Mouse (Mus musculus) olfactory bulb, adult 2 months (tissue): ENCODE measurements around the gene Eno1. TPM values are rescaled to one million over a fixed set of nuclear protein-coding genes. Genes with fewer than 3 reads are reported as not detected.

Experiments
- H3K27ac ChIP-seq: fragments of 200-500 bp; 2 replicates; pipeline ENCODE4 v1.5.1; 2012; ENCODE audit warnings: low read depth, low read length; ENCODE audit not compliant: insufficient read depth
- H3K4me1 ChIP-seq: fragments of 200-500 bp; 2 replicates; pipeline ENCODE4 v1.6.1; 2012; ENCODE audit warnings: low read length; ENCODE audit not compliant: control insufficient read depth, insufficient read depth
- H3K4me3 ChIP-seq: fragments of 200-500 bp; 2 replicates; pipeline ENCODE4 v1.5.1; 2012; ENCODE audit warnings: mild to moderate bottlenecking, low read depth, low read length, moderate library complexity; ENCODE audit not compliant: insufficient read depth
- CTCF ChIP-seq: fragments of 200-500 bp; IDR thresholded peaks from 2 replicates; pipeline ENCODE4 v1.5.1; 2012; ENCODE audit warnings: low read depth, mild to moderate bottlenecking, low read length, moderate library complexity; ENCODE audit not compliant: insufficient read depth
- POLR2A ChIP-seq: fragments of 200-500 bp; IDR thresholded peaks from 2 replicates; pipeline ENCODE4 v1.6.1; 2012; ENCODE audit warnings: mild to moderate bottlenecking, low read depth, low read length, moderate library complexity; ENCODE audit not compliant: insufficient read depth
- WGBS: fragments of 180-500 bp; shearing (Covaris S2); methylation state at CpG from one replicate; pipeline ENCODE4 v1.1.7; 2018; 5-methylcytosine and 5-hydroxymethylcytosine counted together
- polyA plus RNA-seq: library from polyadenylated mRNA; stranded (reverse); fragments of >200 nt; gene quantifications from 2 replicates; pipeline ENCODE4 v1.2.4, GENCODE M21; 2012; ENCODE audit warnings: low replicate concordance; ENCODE audit not compliant: missing spikeins, insufficient read depth, insufficient read length

Gene Eno1
- polyA plus RNA-seq, 1 experiment: not detected

- 97% methylated on average over 7 of the region's 7 CpGs for WGBS
- H3K4me3 ChIP-seq: no peak overlapping the region
- peaks cover 6% of the 10 kb centered on the region for H3K4me1 ChIP-seq
These were observed 59.4 kb downstream of the Eno1 start for GRCm38 (mm10) chr4:150295966-150296365.

More at GRCm38 (mm10) chr4:150295966-150296365, 59.4 kb downstream of the Eno1 start:
- TF ChIP-seq POLR2A (no peak), CTCF (no peak)
- no peak overlapping the region for H3K27ac ChIP-seq

Other genes with a start within 250 kb of the Eno1 start
- 170 TPM in 1 of 2 replicates, not detected in the other for gene H6pd, start 227.7 kb upstream of the Eno1 start, polyA plus RNA-seq
- gene Gpr157, start 149.4 kb upstream of the Eno1 start, polyA plus RNA-seq: not detected in 2 replicates
- gene Slc2a5, start 117.4 kb upstream of the Eno1 start, polyA plus RNA-seq: not detected in 2 replicates
- not detected in 2 replicates for gene Slc2a7, start 87.7 kb upstream of the Eno1 start, polyA plus RNA-seq
- gene Car6, start 35.4 kb upstream of the Eno1 start, polyA plus RNA-seq: not detected in 2 replicates
- gene Rere, start 44.9 kb downstream of the Eno1 start, polyA plus RNA-seq: 249 and 288 TPM in 2 replicates